Mouse (Mus musculus): ENCODE measurements around the gene Dock8. TPM values are rescaled to one million over a fixed set of nuclear protein-coding genes. Genes with fewer than 3 reads are reported as not detected.

Dock8 gene
- total RNA-seq, 2 experiments from 2014 or later = 45.9 to 91.6 TPM

DNA sequence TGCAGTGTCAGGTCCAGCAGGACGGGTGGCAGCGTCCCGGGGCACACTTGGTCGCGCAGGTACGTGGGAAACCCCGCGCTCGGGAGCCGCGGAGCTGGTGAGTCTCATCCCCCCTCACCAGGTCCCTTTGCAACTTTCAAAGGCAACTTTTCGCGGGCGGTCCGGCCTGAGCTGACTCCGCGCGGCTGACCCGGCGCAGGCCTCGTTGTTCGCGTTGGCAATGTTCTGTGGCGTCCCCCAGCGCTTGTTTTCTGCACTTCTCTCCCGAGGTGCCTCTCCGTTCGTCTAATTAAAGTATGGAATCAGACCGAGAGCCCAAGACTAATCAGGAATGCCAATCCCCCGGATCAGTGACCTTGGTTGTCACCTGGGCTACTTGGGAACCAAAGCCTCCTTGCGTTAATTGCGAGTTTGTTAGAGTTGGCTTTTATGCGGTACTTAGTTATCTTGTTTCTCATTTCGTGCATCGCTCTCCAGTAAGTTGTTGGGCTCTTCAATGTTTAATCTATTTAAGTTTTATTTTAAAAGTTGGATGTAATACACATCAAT is 238.2 kb downstream of the Dock8 start:
- ATAC-seq (replicated peaks; ENCODE audit: poor library complexity) = no peak

- no peak for ATAC-seq (replicated peaks; ENCODE audit: poor library complexity)
Measured at GRCm38 (mm10) chr19:25238121-25238520, 238.8 kb downstream of the Dock8 start.

GRCm38 (mm10) chr19:25243566-25243965 is 244.2 kb downstream of the Dock8 start:
- ATAC-seq (replicated peaks; ENCODE audit: poor library complexity) = no peak

DNA sequence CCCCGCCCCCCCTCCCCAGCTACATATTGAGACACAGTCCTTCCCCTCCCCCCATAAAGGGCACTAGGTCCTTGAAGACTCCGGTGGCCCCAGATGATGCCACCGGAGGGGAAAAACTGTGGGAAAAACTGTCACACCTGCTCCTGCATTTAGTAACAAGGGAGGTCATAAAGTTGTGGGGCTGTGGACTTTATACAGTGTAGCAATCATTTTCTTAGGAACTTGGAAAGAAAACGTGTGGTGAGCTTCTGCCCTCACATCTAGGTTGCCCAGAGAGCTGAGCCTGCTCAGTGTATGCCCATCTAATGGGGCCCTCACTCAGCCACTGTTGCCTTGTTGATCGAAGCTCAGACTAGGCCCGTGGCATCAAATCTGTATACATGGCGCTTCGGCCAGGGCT is 246.7 kb downstream of the Dock8 start:
- no peak for ATAC-seq (replicated peaks; ENCODE audit: poor library complexity)

DNA sequence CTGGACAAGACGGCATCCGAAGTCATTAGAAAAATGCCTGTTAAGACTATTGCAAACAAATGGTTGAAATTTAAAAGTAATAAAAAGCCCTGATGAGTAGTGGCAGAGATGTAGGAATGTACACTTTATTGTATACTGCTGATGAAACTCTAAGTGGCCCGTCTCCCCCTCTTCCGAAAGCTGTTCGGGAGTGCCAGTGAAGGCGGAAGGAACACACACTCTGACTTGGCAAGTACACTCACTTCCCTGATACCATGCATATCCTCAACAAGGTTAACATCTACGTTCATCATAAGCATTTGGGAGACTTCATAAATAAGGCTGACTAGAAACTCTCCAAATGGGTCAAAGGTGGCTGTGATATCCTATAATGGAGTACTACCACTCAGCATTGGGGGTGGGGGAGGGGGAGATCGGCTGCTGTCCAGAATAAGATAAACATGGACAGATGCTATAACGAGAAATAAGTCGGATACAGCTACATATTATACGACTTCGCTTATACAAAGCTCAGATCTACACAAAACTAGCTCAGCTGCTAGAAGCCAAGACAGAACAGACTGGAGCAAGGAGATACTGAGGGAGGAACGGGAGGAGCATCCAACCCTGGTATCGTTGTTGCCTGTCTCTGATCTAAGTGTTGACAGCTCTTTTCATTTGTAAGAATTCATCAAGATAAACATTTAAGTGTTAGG is 248.7 kb downstream of the Dock8 start:
- ATAC-seq (replicated peaks; ENCODE audit: poor library complexity) = no peak

- no peak for ATAC-seq (replicated peaks; ENCODE audit: poor library complexity)
Measured at GRCm38 (mm10) chr19:25249230-25249629, 249.9 kb downstream of the Dock8 start.

DNA sequence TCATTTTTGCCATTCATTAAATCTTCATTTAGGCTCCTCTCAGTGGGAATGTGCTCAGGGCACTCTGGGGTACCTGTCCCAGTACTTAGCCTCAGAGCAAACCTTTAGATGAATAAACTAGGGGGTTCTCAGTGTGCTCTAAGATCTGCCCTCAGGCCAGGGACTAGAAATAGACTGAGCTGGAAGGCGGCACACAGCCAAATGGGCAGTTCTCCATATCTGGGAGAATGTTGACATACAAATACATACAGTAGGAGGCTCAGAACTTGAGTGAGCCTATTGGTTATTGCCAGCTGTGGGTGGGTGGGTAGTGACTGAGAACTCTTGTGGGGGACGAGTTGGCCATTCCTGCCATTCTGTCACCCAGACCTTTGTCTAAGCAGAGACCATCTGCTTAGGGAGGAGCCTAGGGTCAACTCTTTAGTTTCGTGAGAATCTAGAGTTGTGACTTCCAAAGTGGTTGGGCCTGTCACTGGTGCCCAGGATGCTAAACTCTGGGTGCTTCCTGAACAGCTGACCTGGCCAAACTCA is 252.3 kb downstream of the Dock8 start:
- ATAC-seq (replicated peaks; ENCODE audit: poor library complexity) = no peak

Other genes starting within 250 kb of the Dock8 start
- gene Pgm5, start 137.7 kb upstream of the Dock8 start, total RNA-seq (2015) = not detected in 2 replicates
- gene Pgm5, start 137.7 kb upstream of the Dock8 start, total RNA-seq (2017) = not detected in 2 replicates
- gene Gm10053, start 123.8 kb upstream of the Dock8 start, total RNA-seq (2015) = 297 and 299 TPM in 2 replicates
- 181 and 246 TPM in 2 replicates for gene Gm10053, start 123.8 kb upstream of the Dock8 start, total RNA-seq (2017)
- 0.17 TPM in 1 of 2 replicates, not detected in the other for gene Foxd4, start 98.3 kb upstream of the Dock8 start, total RNA-seq (2015)
- not detected in 2 replicates for gene Foxd4, start 98.3 kb upstream of the Dock8 start, total RNA-seq (2017)
- gene Cbwd1, start 37.9 kb upstream of the Dock8 start, total RNA-seq (2015) = 20.2 and 21.9 TPM in 2 replicates
- gene Cbwd1, start 37.9 kb upstream of the Dock8 start, total RNA-seq (2017) = 41.9 and 44.6 TPM in 2 replicates
- gene Kank1, start 237.4 kb downstream of the Dock8 start, total RNA-seq (2015) = not detected in 2 replicates
- gene Kank1, start 237.4 kb downstream of the Dock8 start, total RNA-seq (2017) = not detected in 2 replicates